Mouse (Mus musculus) brain, adult 2 months (tissue): Measurements from ENCODE around the gene Camta1.
A peak's percentile ranks its signal among the peaks of the same experiment; 100 is the strongest.

Source experiments
- DNase-seq: peaks from one replicate; pipeline ENCODE4 v3.0.0; 2011; ENCODE audit warnings: low read depth, low spot score

Camta1 gene

GRCm38 (mm10) chr4:151326971-151327686 lies 534.5 kb downstream of the Camta1 start:
- peak; percentile 18 for DNase-seq

GRCm38 (mm10) chr4:151316428-151316827 lies 545.2 kb downstream of the Camta1 start:
- DNase-seq = no peak

GRCm38 (mm10) chr4:151315726-151316125 lies 546.0 kb downstream of the Camta1 start:
- DNase-seq = no peak

- no peak for DNase-seq
These were observed 550.9 kb downstream of the Camta1 start for GRCm38 (mm10) chr4:151310773-151311172.

- DNase-seq = peak; percentile 84
These were observed 551.5 kb downstream of the Camta1 start for GRCm38 (mm10) chr4:151310056-151310685.

GRCm38 (mm10) chr4:151306890-151307289 lies 554.8 kb downstream of the Camta1 start:
- peak; percentile 62 for DNase-seq

- DNase-seq = peak; percentile 52
These were observed 555.3 kb downstream of the Camta1 start for GRCm38 (mm10) chr4:151306311-151306765.

GRCm38 (mm10) chr4:151305761-151306160 lies 555.9 kb downstream of the Camta1 start:
- no peak for DNase-seq

GRCm38 (mm10) chr4:151303931-151304330 lies 557.7 kb downstream of the Camta1 start:
- DNase-seq = no peak

GRCm38 (mm10) chr4:151303436-151303835 lies 558.2 kb downstream of the Camta1 start:
- no peak for DNase-seq

GRCm38 (mm10) chr4:151302195-151303126 lies 559.2 kb downstream of the Camta1 start:
- peak; percentile 67 for DNase-seq

- DNase-seq = peak; percentile 61
These were observed 560.3 kb downstream of the Camta1 start for GRCm38 (mm10) chr4:151301337-151301736.

GRCm38 (mm10) chr4:151300706-151301105 lies 561.0 kb downstream of the Camta1 start:
- DNase-seq = peak; percentile 55

GRCm38 (mm10) chr4:151295515-151296203 lies 566.0 kb downstream of the Camta1 start:
- DNase-seq = peak; percentile 57

GRCm38 (mm10) chr4:151288893-151289585 lies 572.6 kb downstream of the Camta1 start:
- no peak for DNase-seq

GRCm38 (mm10) chr4:151285905-151286445 lies 575.7 kb downstream of the Camta1 start:
- no peak for DNase-seq

GRCm38 (mm10) chr4:151285432-151285831 lies 576.2 kb downstream of the Camta1 start:
- no peak for DNase-seq

GRCm38 (mm10) chr4:151283092-151283741 lies 578.5 kb downstream of the Camta1 start:
- DNase-seq = peak; percentile 79

- DNase-seq = no peak
These were observed 579.6 kb downstream of the Camta1 start for GRCm38 (mm10) chr4:151282103-151282502.

- peak; percentile 92 for DNase-seq
These were observed 586.4 kb downstream of the Camta1 start for GRCm38 (mm10) chr4:151275292-151275691.
